Mouse (Mus musculus) embryonic fibroblast, embryonic 13.5 days (primary cell): ENCODE measurements around the gene Ndst4.

Experiments
- CTCF ChIP-seq: IDR thresholded peaks from 2 replicates; pipeline ENCODE4 v1.5.1; 2011; ENCODE audit warnings: mild to moderate bottlenecking, control low read depth, low read length, moderate library complexity, borderline replicate concordance; ENCODE audit not compliant: insufficient read depth
- POLR2A ChIP-seq: IDR thresholded peaks from 2 replicates; pipeline ENCODE4 v1.6.1; 2011; ENCODE audit warnings: low read depth, mild to moderate bottlenecking, control low read depth, low read length, moderate library complexity

- no peak for TF ChIP-seq CTCF
- no peak for TF ChIP-seq POLR2A
These were observed 275.0 kb downstream of the Ndst4 start for GRCm38 (mm10) chr3:125678924-125679323.
